Mouse (Mus musculus) liver, postnatal 0 days (tissue): ENCODE data around the gene Sspn.

ENCODE experiments used
- CTCF ChIP-seq: sonication (generic); IDR thresholded peaks from 2 replicates; pipeline ENCODE4 v1.5.1; 2016; ENCODE audit warnings: antibody characterized with exemption, low read depth
- EP300 ChIP-seq: IDR thresholded peaks from 2 replicates; pipeline ENCODE4 v1.6.1; 2016; ENCODE audit warnings: antibody characterized with exemption, low read depth, mild to moderate bottlenecking

DNA sequence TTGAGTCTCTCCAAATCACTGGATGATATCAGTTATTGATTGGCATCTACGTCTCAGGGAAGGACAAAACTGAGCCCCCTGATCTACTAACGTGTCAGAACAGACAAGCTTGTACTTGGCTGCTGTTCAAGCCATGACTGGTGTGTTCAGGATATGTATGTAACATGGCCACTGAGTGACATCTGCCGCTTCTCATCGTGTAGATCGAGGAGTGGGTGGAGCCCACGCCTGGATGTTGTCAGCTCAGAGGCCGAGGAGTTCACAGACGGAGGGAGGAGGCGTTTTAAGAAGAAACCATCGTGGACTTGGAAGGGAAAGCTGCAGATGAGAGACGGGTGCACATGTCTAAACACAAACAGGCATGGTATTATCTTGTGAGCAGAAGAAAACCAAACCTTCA is 39.5 kb upstream of the Sspn start:
- TF ChIP-seq CTCF (no peak), EP300 (no peak)
